Comparison of ENCODE assay signal across 13 mouse cellular contexts in genomic region chr16:72976849-72977576, GRCm38 (mm10).
DNase-seq lines count a peak whose midpoint lies in the region; ATAC-seq and TF ChIP-seq lines count a peak whose summit lies in the region.
"Had no signal": no experiment of that assay in that cellular context is flagged by ENCODE, and none has a peak within 500 bp of the region (broad histone marks: within the 10 kb centered on the region; RNA-seq: fewer than 3 reads in every experiment).

No protein-coding gene starts in this region.

- no peaks in the 10 kb centered on the region for H3K9me3 ChIP-seq in kidney, embryonic 16.5 days (ENCODE audit: low read length)
- H3K9me3 ChIP-seq in embryonic facial prominence, embryonic 14.5 days (ENCODE audit: control insufficient read depth, low read length), result no peaks in the 10 kb centered on the region
- H3K9me3 ChIP-seq in hindbrain, postnatal 0 days (ENCODE audit: low read length), result no peaks in the 10 kb centered on the region
- H3K9me3 ChIP-seq in neural tube, embryonic 13.5 days, result no peaks in the 10 kb centered on the region
- H3K9me3 ChIP-seq: limb, embryonic 13.5 days; liver, embryonic 15.5 days had no signal

- no peak overlapping the region; the same call in 1 of the 2 replicates for H3K4me2 ChIP-seq in kidney, embryonic 16.5 days (replicated peaks; ENCODE audit: low read depth, low read length)
- no peak overlapping the region for H3K4me2 ChIP-seq in embryonic facial prominence, embryonic 14.5 days (ENCODE audit: low read depth, low read length)
- peak overlapping the region; percentile 37 for H3K4me2 ChIP-seq in hindbrain, postnatal 0 days (ENCODE audit: low read depth, low read length)
- peak overlapping the region; percentile 44 for H3K4me2 ChIP-seq in neural tube, embryonic 13.5 days
- H3K4me2 ChIP-seq: limb, embryonic 13.5 days; liver, embryonic 15.5 days had no signal

- H3K9ac ChIP-seq in kidney, embryonic 16.5 days (replicated peaks; ENCODE audit: low read length), result no peak overlapping the region
- no peak overlapping the region for H3K9ac ChIP-seq in embryonic facial prominence, embryonic 14.5 days (ENCODE audit: low read depth, low read length)
- no peak overlapping the region for H3K9ac ChIP-seq in hindbrain, postnatal 0 days (replicated peaks; ENCODE audit: low read length)
- peak overlapping the region; percentile 38; the same call in 1 of the 2 replicates for H3K9ac ChIP-seq in neural tube, embryonic 13.5 days
- H3K9ac ChIP-seq: limb, embryonic 13.5 days; liver, embryonic 15.5 days had no signal

- no peaks in the 10 kb centered on the region for H3K36me3 ChIP-seq in kidney, embryonic 16.5 days (ENCODE audit: insufficient read depth, low read length)
- peaks cover 31% of the 10 kb centered on the region for H3K36me3 ChIP-seq in embryonic facial prominence, embryonic 14.5 days (ENCODE audit: control insufficient read depth, insufficient read depth, low read length)
- H3K36me3 ChIP-seq in hindbrain, postnatal 0 days (ENCODE audit: insufficient read depth, low read length), result no peaks in the 10 kb centered on the region
- H3K36me3 ChIP-seq in neural tube, embryonic 13.5 days, result peaks cover 9% of the 10 kb centered on the region

- no peak overlapping the region for H3K27ac ChIP-seq in kidney, embryonic 16.5 days (ENCODE audit: low read length)
- H3K27ac ChIP-seq in embryonic facial prominence, embryonic 14.5 days (replicated peaks; ENCODE audit: low read depth, low read length), result no peak overlapping the region
- H3K27ac ChIP-seq in hindbrain, postnatal 0 days, result no peak overlapping the region
- peak overlapping the region; percentile 64 for H3K27ac ChIP-seq in neural tube, embryonic 13.5 days (replicated peaks)
- H3K27ac ChIP-seq: layer of hippocampus, adult 2 months; limb, embryonic 13.5 days; liver, embryonic 15.5 days had no signal

- WGBS in kidney, embryonic 16.5 days, result 49% methylated on average over 19 of the region's 19 CpGs
- WGBS in embryonic facial prominence, embryonic 14.5 days, result 55% methylated on average over 19 of the region's 19 CpGs
- WGBS in hindbrain, postnatal 0 days, result 50% methylated on average over 19 of the region's 19 CpGs
- 37% methylated on average over 19 of the region's 19 CpGs for WGBS in neural tube, embryonic 13.5 days

- TF ChIP-seq CTCF in hindbrain, postnatal 0 days (IDR thresholded peaks at IDR 0.05; ENCODE audit: low read depth), result no peak

- H3K4me3 ChIP-seq in kidney, embryonic 16.5 days (ENCODE audit: low read length), result no peak overlapping the region
- no peak overlapping the region for H3K4me3 ChIP-seq in embryonic facial prominence, embryonic 14.5 days (ENCODE audit: low read depth, low read length)
- no peak overlapping the region for H3K4me3 ChIP-seq in hindbrain, postnatal 0 days (ENCODE audit: low read length)
- no peak overlapping the region; the same call in 1 of the 2 replicates for H3K4me3 ChIP-seq in neural tube, embryonic 13.5 days
- H3K4me3 ChIP-seq: layer of hippocampus, adult 2 months; limb, embryonic 13.5 days; liver, embryonic 15.5 days had no signal

- peak; percentile 69 for ATAC-seq in kidney, embryonic 16.5 days (ENCODE audit: low FRiP score, low TSS enrichment)
- ATAC-seq in embryonic facial prominence, embryonic 14.5 days (ENCODE audit: low read depth), result 0 out of 2 replicates have a peak, but pooled peaks have one; percentile 17
- peak; percentile 66 for ATAC-seq in hindbrain, postnatal 0 days
- ATAC-seq in neural tube, embryonic 13.5 days (ENCODE audit: low read depth), result peak; percentile 64

- no peaks in the 10 kb centered on the region for H3K27me3 ChIP-seq in kidney, embryonic 16.5 days (ENCODE audit: insufficient read depth, low read length)
- H3K27me3 ChIP-seq in embryonic facial prominence, embryonic 14.5 days (replicated peaks; ENCODE audit: control insufficient read depth, insufficient read depth, low read length), result no peaks in the 10 kb centered on the region
- H3K27me3 ChIP-seq in hindbrain, postnatal 0 days (ENCODE audit: insufficient read depth, low read length), result no peaks in the 10 kb centered on the region
- no peaks in the 10 kb centered on the region for H3K27me3 ChIP-seq in neural tube, embryonic 13.5 days
- H3K27me3 ChIP-seq: limb, embryonic 13.5 days; liver, embryonic 15.5 days had no signal

- peaks cover 9% of the 10 kb centered on the region for H3K4me1 ChIP-seq in kidney, embryonic 16.5 days (ENCODE audit: insufficient read depth, low read length)
- H3K4me1 ChIP-seq in embryonic facial prominence, embryonic 14.5 days (ENCODE audit: control insufficient read depth, insufficient read depth, low read length), result no peaks in the 10 kb centered on the region
- H3K4me1 ChIP-seq in hindbrain, postnatal 0 days (ENCODE audit: insufficient read depth, low read length), result no peaks in the 10 kb centered on the region
- H3K4me1 ChIP-seq in neural tube, embryonic 13.5 days (replicated peaks), result peaks cover 18% of the 10 kb centered on the region
- H3K4me1 ChIP-seq: limb, embryonic 13.5 days; liver, embryonic 15.5 days had no signal

- DNase-seq in kidney, postnatal 14 days, result no peak
- DNase-seq in embryonic facial prominence, embryonic 14.5 days (ENCODE audit: low spot score), result no peak
- no peak for DNase-seq in hindbrain, postnatal 0 days (ENCODE audit: low spot score)
- no peak for DNase-seq in right cerebral cortex, adult 2 months (ENCODE audit: low spot score in 2 of 2)
- no peak for DNase-seq in layer of hippocampus, adult 9-11 months
- no peak for DNase-seq in left cerebral cortex, adult 18-20 months (ENCODE audit: low spot score in 2 of 2)
- DNase-seq: cerebellum, adult 11 months; kidney, adult 9 months had no signal

Comparison
In these comparisons a context has a peak if more than half of its experiments do, and no peak if none do; other contexts are left out.
1. ATAC-seq: peak in every context shown above with its lines; median percentile 69 in kidney, embryonic 16.5 days; 66 in hindbrain, postnatal 0 days; 64 in neural tube, embryonic 13.5 days; 17 in embryonic facial prominence, embryonic 14.5 days.
2. H3K4me2 ChIP-seq: peak in hindbrain, postnatal 0 days (single experiment) and neural tube, embryonic 13.5 days (single experiment); none in kidney, embryonic 16.5 days (single experiment) and embryonic facial prominence, embryonic 14.5 days (single experiment).